Mouse (Mus musculus): ENCODE data around the gene Ddb2.

The Ddb2 gene

DNA sequence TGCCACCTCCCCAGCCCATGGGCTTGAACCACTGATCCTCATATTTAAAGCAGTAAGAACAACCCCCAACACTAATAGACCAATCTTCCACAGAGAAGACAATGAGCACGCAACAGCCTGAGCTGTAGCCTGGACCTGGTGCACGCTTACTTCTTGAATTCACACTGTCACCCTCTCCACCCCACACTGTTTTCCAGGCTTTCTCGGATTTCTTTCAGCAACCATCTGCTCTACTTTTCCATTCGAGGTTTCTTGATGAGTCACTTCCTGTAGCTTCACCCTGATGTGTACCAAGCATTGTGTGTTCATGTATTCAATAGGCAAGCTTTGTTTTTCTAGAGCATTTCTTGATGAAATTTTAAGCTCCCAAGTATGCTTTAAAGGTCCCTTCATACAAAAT is 49.4 kb downstream of the Ddb2 start:
- no peak for DNase-seq (ENCODE audit: low spot score in 2 of 2)

GRCm38 (mm10) chr2:91186208-91186607 is 50.6 kb downstream of the Ddb2 start:
- DNase-seq (ENCODE audit: low spot score in 2 of 2), result no peak

DNA sequence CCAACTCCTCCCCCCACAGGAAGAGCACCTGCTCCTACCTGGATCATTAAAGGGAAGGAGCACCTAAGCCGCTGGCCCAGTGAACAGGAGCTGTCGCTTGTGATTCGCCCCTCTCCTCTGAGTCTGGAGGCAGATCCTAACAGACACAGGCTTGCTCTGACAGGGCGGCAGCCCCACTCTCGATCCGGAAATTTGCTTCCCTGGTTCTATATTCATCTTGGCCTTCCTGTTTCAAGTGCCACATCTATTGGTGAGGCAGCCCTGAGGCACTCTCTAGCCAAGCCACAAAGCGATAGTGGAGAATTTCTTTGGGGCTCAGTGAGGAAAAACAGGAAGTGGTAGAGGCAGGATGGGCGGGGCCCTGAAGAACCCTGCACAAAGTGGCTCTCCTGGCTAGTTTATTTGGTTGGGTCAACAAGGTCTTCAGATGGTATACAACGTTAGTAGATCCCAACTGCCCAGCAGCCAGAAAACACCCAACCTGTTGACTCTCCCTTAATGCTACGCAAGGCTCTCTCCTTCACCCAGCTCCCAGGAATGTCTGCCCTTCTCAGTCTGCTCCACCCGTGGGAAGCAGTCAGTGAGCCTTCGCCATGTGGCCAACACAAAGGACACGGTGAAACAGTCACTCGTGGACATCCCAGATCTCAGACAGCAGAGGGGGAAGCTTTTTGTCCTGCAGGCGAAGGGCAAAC is 52.9 kb downstream of the Ddb2 start, which contains the start of gene Madd:
TSS of gene Madd (minus strand) at position 127 of the 695 bp plus-strand sequence.
- DNase-seq (ENCODE audit: low spot score in 2 of 2), result peak; percentile 83 to 84

- DNase-seq (ENCODE audit: low spot score in 2 of 2), result peak; percentile 98
Measured at GRCm38 (mm10) chr2:91183148-91183513, 53.7 kb downstream of the Ddb2 start.

DNA sequence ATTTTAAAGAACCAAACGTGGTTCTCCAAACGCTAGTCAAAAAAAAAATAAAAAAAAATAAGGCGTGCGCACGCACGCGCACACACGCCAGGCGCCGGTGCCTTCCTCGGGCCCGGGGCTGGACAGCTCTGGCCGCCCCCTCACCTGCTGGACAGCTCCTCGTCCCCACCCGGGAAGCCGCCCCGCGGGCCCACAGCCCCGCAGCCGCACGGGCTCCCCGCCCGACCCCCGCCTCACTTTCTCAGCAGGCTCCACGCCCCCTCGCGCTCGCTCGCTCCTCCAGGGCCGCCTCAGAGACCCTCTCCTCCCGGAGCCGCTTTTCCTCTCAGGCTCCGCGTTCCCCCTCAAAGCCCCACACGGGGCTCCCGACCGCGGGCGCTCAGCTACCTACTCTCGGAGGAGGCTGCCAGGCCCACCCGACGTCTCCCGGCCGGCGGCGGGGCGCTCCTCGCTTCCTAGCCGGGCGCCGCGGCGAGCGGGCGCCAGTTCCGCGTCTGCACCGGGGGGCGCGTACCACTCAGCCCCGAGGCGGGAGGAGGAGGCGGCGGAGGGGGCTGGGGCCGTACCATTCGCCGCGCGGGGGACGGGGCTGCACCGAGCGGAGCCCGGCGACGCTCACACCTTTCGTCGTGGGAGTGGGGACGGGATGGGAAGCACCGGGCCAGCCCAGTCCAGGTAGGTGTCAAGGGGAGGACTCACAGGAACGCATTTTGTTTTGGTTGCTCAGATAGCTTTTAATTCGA is 54.2 kb downstream of the Ddb2 start:
- DNase-seq (ENCODE audit: low spot score in 2 of 2), result peak in 1 of 2 experiments; percentile 82

DNA sequence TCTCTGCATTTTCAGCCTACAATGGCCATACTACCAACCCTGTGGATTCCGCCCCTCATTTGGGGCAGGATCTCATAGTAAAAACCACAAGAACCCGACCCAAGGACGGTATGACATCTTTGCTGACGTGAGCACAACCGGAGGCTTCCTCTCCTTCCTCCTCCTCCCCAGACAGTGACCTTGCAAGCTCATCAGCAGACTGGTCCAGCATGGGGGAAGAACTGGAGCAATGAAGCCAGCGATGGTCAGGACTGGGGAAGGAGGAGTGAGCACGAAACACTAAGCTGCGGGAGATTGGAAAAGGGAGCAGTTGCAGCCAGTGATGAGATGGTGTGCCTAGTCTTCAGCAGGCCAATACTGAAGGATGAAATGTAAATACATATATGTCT is 54.8 kb downstream of the Ddb2 start:
- DNase-seq (ENCODE audit: low spot score in 2 of 2), result peak; percentile 61 to 71

DNA sequence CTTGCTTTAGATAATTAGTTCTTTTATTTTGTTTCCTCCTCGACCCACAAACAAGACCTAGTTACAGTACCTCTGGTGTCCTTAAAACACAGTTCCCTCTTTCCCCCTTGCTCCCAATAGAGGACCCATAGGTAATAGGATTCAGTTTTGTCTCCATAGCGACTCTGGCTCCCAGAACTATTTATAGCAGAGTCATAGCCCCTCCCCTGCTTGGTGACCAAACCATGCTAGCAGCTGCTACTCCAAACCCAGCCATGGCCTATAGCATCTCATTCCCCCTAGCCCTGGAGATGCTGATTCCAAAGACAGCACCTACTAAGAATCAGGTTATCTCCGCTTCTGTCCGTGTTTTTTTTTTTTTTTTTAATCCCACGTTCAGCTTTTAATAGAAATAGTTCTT is 56.1 kb downstream of the Ddb2 start:
- no peak for DNase-seq (ENCODE audit: low spot score in 2 of 2)

- no peak for DNase-seq (ENCODE audit: low spot score in 2 of 2)
Measured at GRCm38 (mm10) chr2:91179825-91180224, 57.0 kb downstream of the Ddb2 start.

- no peak for DNase-seq (ENCODE audit: low spot score in 2 of 2)
Measured at GRCm38 (mm10) chr2:91176234-91176633, 60.5 kb downstream of the Ddb2 start.

DNA sequence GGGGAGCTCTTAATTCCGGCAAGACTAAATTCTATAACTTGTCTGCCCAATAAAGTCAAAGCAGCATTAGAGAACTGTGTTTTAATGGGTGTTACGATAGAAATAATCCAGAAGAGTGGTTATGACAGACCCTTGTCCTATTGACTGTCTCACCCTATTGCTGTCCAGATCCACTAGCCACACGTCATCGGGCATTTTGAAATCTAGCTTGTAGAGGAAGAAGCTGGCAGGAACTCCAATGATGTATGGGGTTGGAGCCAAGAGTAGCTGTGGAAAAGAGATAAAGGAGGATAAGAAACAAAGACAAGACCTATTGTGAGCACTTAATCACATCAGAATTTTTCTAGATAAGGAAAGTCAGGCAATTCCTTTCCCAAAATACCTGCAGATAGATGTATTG is 61.3 kb downstream of the Ddb2 start:
- DNase-seq (ENCODE audit: low spot score in 2 of 2), result no peak

GRCm38 (mm10) chr2:91169587-91170322 is 67.0 kb downstream of the Ddb2 start:
- DNase-seq (ENCODE audit: low spot score in 2 of 2), result no peak

GRCm38 (mm10) chr2:91167629-91168028 is 69.2 kb downstream of the Ddb2 start:
- no peak for DNase-seq (ENCODE audit: low spot score in 2 of 2)

DNA sequence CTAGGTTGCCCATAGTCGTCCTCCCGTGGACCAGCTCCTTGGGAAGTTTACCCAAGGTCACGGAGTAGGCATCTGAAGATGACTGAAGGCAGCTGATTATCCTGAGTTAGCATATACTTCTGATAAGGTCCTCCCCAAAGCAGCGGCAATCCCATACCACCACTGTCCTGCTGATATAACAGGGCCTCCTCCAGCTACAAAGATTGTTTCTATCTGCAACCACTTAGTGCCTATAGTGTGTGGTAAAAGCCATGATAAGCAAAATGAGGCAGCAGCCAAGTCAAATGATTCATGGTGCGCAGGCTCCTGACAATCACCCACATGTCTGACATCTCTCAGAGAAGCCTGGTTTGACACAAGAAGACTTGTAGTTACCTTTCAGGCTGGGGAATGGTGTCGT is 71.8 kb downstream of the Ddb2 start:
- no peak for DNase-seq (ENCODE audit: low spot score in 2 of 2)

DNA sequence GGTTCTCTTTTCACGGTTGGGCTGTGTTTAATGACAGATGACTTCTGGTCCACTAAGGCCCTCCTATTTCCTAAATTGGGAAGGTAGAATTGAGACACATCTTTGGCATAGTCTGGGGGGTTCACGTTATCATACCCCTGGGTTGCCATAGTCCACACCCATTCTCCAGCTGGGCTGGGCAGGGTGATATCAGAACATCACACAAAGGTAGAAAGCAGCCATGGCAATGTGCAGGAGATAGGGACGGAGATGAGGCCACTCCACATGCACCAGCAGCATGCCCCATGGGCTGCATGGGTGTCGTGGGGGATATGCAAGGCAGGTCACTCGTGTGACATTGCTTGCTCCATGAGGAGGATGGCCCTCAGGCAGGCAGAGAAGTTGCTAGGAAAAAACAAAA is 73.2 kb downstream of the Ddb2 start:
- DNase-seq (ENCODE audit: low spot score in 2 of 2), result no peak

- no peak for DNase-seq (ENCODE audit: low spot score in 2 of 2)
Measured at GRCm38 (mm10) chr2:91162952-91163351, 73.8 kb downstream of the Ddb2 start.

All from natural killer cell, adult 2 months (primary cell).